Mouse (Mus musculus): ENCODE measurements around the gene Vwa3b. TPM values are rescaled to one million over a fixed set of nuclear protein-coding genes. Genes with fewer than 3 reads are reported as not detected.

Vwa3b gene
- polyA plus RNA-seq, 1 experiment from 2014 or later: 0.61 TPM

- Histone ChIP-seq H3K27ac (replicated peaks; ENCODE audit: low read depth, low read length) (no peak overlapping the region), H3K36me3 (ENCODE audit: control insufficient read depth, insufficient read depth, low read length) (no peaks in the 10 kb centered on the region), H3K9ac (ENCODE audit: low read length) (no peak overlapping the region), H3K27me3 (ENCODE audit: control insufficient read depth, insufficient read depth, low read length) (no peaks in the 10 kb centered on the region), H3K9me3 (ENCODE audit: control insufficient read depth, low read length) (no peaks in the 10 kb centered on the region), H3K4me1 (ENCODE audit: control insufficient read depth, insufficient read depth, low read length) (no peaks in the 10 kb centered on the region), H3K4me2 (ENCODE audit: low read depth, severe bottlenecking) (no peak overlapping the region), H3K4me3 (ENCODE audit: low read depth, low read length) (no peak overlapping the region)
- DNase-seq (ENCODE audit: low spot score) (no peak), ATAC-seq (ENCODE audit: insufficient number of reproducible peaks, low FRiP score, low TSS enrichment, low read depth) (no peak)
- 84% methylated on average over 5 of the region's 5 CpGs for WGBS
Measured at GRCm38 (mm10) chr1:37060856-37061255, 34.5 kb downstream of the Vwa3b start.

- H3K9me3 ChIP-seq (ENCODE audit: control insufficient read depth, low read length): no peaks in the 10 kb centered on the region
- no peaks in the 10 kb centered on the region for H3K27me3 ChIP-seq (ENCODE audit: control insufficient read depth, insufficient read depth, low read length)
- no peak overlapping the region for H3K4me3 ChIP-seq (ENCODE audit: low read depth, low read length)
- 88% methylated on average over 5 of the region's 5 CpGs for WGBS
- no peaks in the 10 kb centered on the region for H3K36me3 ChIP-seq (ENCODE audit: control insufficient read depth, insufficient read depth, low read length)
- no peak for ATAC-seq (ENCODE audit: insufficient number of reproducible peaks, low FRiP score, low TSS enrichment, low read depth)
- no peak overlapping the region for H3K27ac ChIP-seq (replicated peaks; ENCODE audit: low read depth, low read length)
- no peaks in the 10 kb centered on the region for H3K4me1 ChIP-seq (ENCODE audit: control insufficient read depth, insufficient read depth, low read length)
- H3K9ac ChIP-seq (ENCODE audit: low read length): no peak overlapping the region
- no peak overlapping the region for H3K4me2 ChIP-seq (ENCODE audit: low read depth, severe bottlenecking)
- DNase-seq (ENCODE audit: low spot score): no peak
Measured at GRCm38 (mm10) chr1:37063053-37063452, 36.7 kb downstream of the Vwa3b start.

- H3K4me2 ChIP-seq (ENCODE audit: low read depth, severe bottlenecking): no peak overlapping the region
- no peaks in the 10 kb centered on the region for H3K27me3 ChIP-seq (ENCODE audit: control insufficient read depth, insufficient read depth, low read length)
- H3K36me3 ChIP-seq (ENCODE audit: control insufficient read depth, insufficient read depth, low read length): no peaks in the 10 kb centered on the region
- H3K9ac ChIP-seq (ENCODE audit: low read length): no peak overlapping the region
- DNase-seq (ENCODE audit: low spot score): no peak
- ATAC-seq (ENCODE audit: insufficient number of reproducible peaks, low FRiP score, low TSS enrichment, low read depth): no peak
- no peaks in the 10 kb centered on the region for H3K9me3 ChIP-seq (ENCODE audit: control insufficient read depth, low read length)
- no peaks in the 10 kb centered on the region for H3K4me1 ChIP-seq (ENCODE audit: control insufficient read depth, insufficient read depth, low read length)
- H3K4me3 ChIP-seq (ENCODE audit: low read depth, low read length): no peak overlapping the region
- 75% methylated on average over 4 of the region's 4 CpGs for WGBS
- no peak overlapping the region for H3K27ac ChIP-seq (replicated peaks; ENCODE audit: low read depth, low read length)
Measured at GRCm38 (mm10) chr1:37063841-37064240, 37.4 kb downstream of the Vwa3b start.

GRCm38 (mm10) chr1:37065658-37066412 lies 39.4 kb downstream of the Vwa3b start:
- Histone ChIP-seq H3K4me2 (ENCODE audit: low read depth, severe bottlenecking) (no peak overlapping the region), H3K27me3 (ENCODE audit: control insufficient read depth, insufficient read depth, low read length) (no peaks in the 10 kb centered on the region), H3K27ac (replicated peaks; ENCODE audit: low read depth, low read length) (no peak overlapping the region), H3K36me3 (ENCODE audit: control insufficient read depth, insufficient read depth, low read length) (no peaks in the 10 kb centered on the region), H3K9ac (ENCODE audit: low read length) (no peak overlapping the region), H3K9me3 (ENCODE audit: control insufficient read depth, low read length) (no peaks in the 10 kb centered on the region), H3K4me3 (ENCODE audit: low read depth, low read length) (no peak overlapping the region), H3K4me1 (ENCODE audit: control insufficient read depth, insufficient read depth, low read length) (no peaks in the 10 kb centered on the region)
- ATAC-seq (ENCODE audit: insufficient number of reproducible peaks, low FRiP score, low TSS enrichment, low read depth): no peak
- DNase-seq (ENCODE audit: low spot score): no peak
- 93% methylated on average over 11 of the region's 11 CpGs for WGBS

- Histone ChIP-seq H3K4me3 (ENCODE audit: low read depth, low read length) (no peak overlapping the region), H3K9ac (ENCODE audit: low read length) (no peak overlapping the region), H3K4me1 (ENCODE audit: control insufficient read depth, insufficient read depth, low read length) (no peaks in the 10 kb centered on the region), H3K9me3 (ENCODE audit: control insufficient read depth, low read length) (no peaks in the 10 kb centered on the region), H3K27me3 (ENCODE audit: control insufficient read depth, insufficient read depth, low read length) (no peaks in the 10 kb centered on the region), H3K4me2 (ENCODE audit: low read depth, severe bottlenecking) (no peak overlapping the region), H3K27ac (replicated peaks; ENCODE audit: low read depth, low read length) (no peak overlapping the region), H3K36me3 (ENCODE audit: control insufficient read depth, insufficient read depth, low read length) (no peaks in the 10 kb centered on the region)
- DNase-seq (ENCODE audit: low spot score) (no peak), ATAC-seq (ENCODE audit: insufficient number of reproducible peaks, low FRiP score, low TSS enrichment, low read depth) (no peak)
- 95% methylated on average over 7 of the region's 7 CpGs for WGBS
Measured at GRCm38 (mm10) chr1:37075759-37076158, 49.4 kb downstream of the Vwa3b start.

- Histone ChIP-seq H3K4me2 (ENCODE audit: low read depth, severe bottlenecking) (no peak overlapping the region), H3K9ac (ENCODE audit: low read length) (no peak overlapping the region), H3K4me1 (ENCODE audit: control insufficient read depth, insufficient read depth, low read length) (no peaks in the 10 kb centered on the region), H3K27ac (replicated peaks; ENCODE audit: low read depth, low read length) (no peak overlapping the region), H3K4me3 (ENCODE audit: low read depth, low read length) (no peak overlapping the region), H3K27me3 (ENCODE audit: control insufficient read depth, insufficient read depth, low read length) (no peaks in the 10 kb centered on the region), H3K9me3 (ENCODE audit: control insufficient read depth, low read length) (no peaks in the 10 kb centered on the region), H3K36me3 (ENCODE audit: control insufficient read depth, insufficient read depth, low read length) (no peaks in the 10 kb centered on the region)
- DNase-seq (ENCODE audit: low spot score) (no peak), ATAC-seq (ENCODE audit: insufficient number of reproducible peaks, low FRiP score, low TSS enrichment, low read depth) (no peak)
- 86% methylated on average over 9 of the region's 9 CpGs for WGBS
Measured at GRCm38 (mm10) chr1:37077266-37077665, 50.9 kb downstream of the Vwa3b start.

- H3K9me3 ChIP-seq (ENCODE audit: control insufficient read depth, low read length): no peaks in the 10 kb centered on the region
- ATAC-seq (ENCODE audit: insufficient number of reproducible peaks, low FRiP score, low TSS enrichment, low read depth): no peak
- H3K4me2 ChIP-seq (ENCODE audit: low read depth, severe bottlenecking): no peak overlapping the region
- no peak overlapping the region for H3K27ac ChIP-seq (replicated peaks; ENCODE audit: low read depth, low read length)
- H3K4me3 ChIP-seq (ENCODE audit: low read depth, low read length): no peak overlapping the region
- no peaks in the 10 kb centered on the region for H3K27me3 ChIP-seq (ENCODE audit: control insufficient read depth, insufficient read depth, low read length)
- DNase-seq (ENCODE audit: low spot score): no peak
- H3K36me3 ChIP-seq (ENCODE audit: control insufficient read depth, insufficient read depth, low read length): no peaks in the 10 kb centered on the region
- 74% methylated on average over 14 of the region's 14 CpGs for WGBS
- H3K4me1 ChIP-seq (ENCODE audit: control insufficient read depth, insufficient read depth, low read length): no peaks in the 10 kb centered on the region
- no peak overlapping the region for H3K9ac ChIP-seq (ENCODE audit: low read length)
Measured at GRCm38 (mm10) chr1:37077955-37078549, 51.7 kb downstream of the Vwa3b start.

GRCm38 (mm10) chr1:37080442-37080841 lies 54.0 kb downstream of the Vwa3b start:
- H3K9ac ChIP-seq (ENCODE audit: low read length): no peak overlapping the region
- no peak for DNase-seq (ENCODE audit: low spot score)
- H3K4me3 ChIP-seq (ENCODE audit: low read depth, low read length): no peak overlapping the region
- no peak overlapping the region for H3K4me2 ChIP-seq (ENCODE audit: low read depth, severe bottlenecking)
- no peaks in the 10 kb centered on the region for H3K27me3 ChIP-seq (ENCODE audit: control insufficient read depth, insufficient read depth, low read length)
- H3K27ac ChIP-seq (replicated peaks; ENCODE audit: low read depth, low read length): no peak overlapping the region
- 80% methylated on average over 4 of the region's 4 CpGs for WGBS
- no peaks in the 10 kb centered on the region for H3K4me1 ChIP-seq (ENCODE audit: control insufficient read depth, insufficient read depth, low read length)
- no peaks in the 10 kb centered on the region for H3K9me3 ChIP-seq (ENCODE audit: control insufficient read depth, low read length)
- H3K36me3 ChIP-seq (ENCODE audit: control insufficient read depth, insufficient read depth, low read length): no peaks in the 10 kb centered on the region
- ATAC-seq (ENCODE audit: insufficient number of reproducible peaks, low FRiP score, low TSS enrichment, low read depth): no peak
